Mouse (Mus musculus) liver, adult 2 months (tissue): Measurements from ENCODE around the gene Bik.

Source experiments
- CTCF ChIP-seq: fragments of 200-500 bp; IDR thresholded peaks from 2 replicates; pipeline ENCODE4 v1.5.1; 2011; ENCODE audit warnings: low read depth, low read length, control low read depth
- POLR2A ChIP-seq: fragments of 200-500 bp; IDR thresholded peaks from 2 replicates; pipeline ENCODE4 v1.6.1; 2011; ENCODE audit warnings: low read length, control low read depth; ENCODE audit not compliant: insufficient read depth; ENCODE audit errors: extremely low read depth

DNA sequence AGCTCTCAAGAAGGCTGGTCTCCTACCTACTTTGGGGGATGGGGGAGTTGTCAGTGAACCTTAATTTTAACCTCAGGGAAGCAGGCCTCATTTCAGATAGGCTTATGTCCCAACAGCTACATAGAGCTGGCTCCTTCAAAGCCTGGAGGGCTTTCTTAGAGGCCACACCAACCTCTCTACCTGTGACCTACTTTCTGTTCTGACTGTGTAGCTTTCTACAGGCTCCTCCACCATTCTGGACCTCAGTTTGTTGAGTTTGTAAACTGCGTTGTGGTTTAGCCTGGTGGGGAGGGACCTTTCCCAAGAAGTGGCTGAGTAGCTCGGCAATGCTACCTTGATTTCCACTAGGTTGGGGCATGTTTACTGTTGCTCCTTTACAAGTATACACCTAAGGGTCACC is 1.1 kb downstream of the Bik start:
- TF ChIP-seq CTCF = no peak
- no peak for TF ChIP-seq POLR2A
